Mouse (Mus musculus): ENCODE measurements at regions not wholly inside any gene's neighbourhood (a gene's known extent, or its start where the extent isn't known, plus 50 kb on each side); places are given as distances from the start of the nearest gene placed in this dataset.

DNA sequence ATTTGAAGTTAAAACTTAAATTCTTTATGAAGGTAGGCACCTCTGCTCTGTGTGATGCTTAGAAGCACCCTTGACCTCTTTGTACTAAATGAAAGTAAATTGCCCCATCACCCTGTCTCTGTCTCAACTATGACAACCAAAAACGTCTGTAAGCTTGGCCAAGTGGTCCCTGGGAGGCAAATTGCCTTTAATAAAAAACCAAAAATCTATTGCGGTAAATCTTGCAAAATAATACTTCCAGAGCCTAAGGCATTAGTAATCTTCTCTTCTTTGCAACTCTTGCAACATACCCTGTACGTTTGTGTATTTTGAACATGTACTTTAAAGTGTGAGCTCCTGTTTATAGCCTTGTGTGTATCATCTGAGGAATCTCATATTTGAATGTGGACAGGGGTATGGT lies 77.4 kb upstream of the Kcnj16 start:
- DNase-seq (ENCODE audit: low spot score in 2 of 2) = no peak

- DNase-seq (ENCODE audit: low spot score in 2 of 2) = no peak
Observed at GRCm38 (mm10) chr11:110902918-110903317, 64.9 kb upstream of the Kcnj16 start.

Measured in natural killer cell, adult 2 months (primary cell).